Mouse (Mus musculus) right cerebral cortex, postnatal 4 days (tissue): ENCODE data around the gene Enox1.

Experiments used
- DNase-seq: peaks from one replicate; pipeline ENCODE4 v3.0.0-alpha.2; 2022

The Enox1 gene

DNA sequence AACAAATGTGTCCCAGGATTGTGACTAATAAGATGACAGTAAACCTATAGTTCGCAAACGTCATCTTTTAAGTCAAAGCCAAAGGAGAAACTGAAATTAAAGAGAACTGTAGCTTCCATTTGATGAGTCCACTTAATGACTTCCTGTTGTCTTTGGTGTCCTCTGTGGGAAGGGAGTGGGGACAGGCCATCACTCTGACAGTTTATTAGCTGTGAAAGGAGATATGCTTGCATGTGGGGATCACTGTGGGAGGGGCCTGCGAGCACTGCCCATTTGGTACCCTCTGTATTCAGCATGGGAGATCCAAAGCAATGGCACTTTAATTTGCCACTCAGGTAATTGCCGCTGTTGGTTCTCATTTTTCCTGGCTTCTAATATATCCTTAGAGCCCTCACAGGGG is 122.6 kb downstream of the Enox1 start:
- no peak for DNase-seq

DNA sequence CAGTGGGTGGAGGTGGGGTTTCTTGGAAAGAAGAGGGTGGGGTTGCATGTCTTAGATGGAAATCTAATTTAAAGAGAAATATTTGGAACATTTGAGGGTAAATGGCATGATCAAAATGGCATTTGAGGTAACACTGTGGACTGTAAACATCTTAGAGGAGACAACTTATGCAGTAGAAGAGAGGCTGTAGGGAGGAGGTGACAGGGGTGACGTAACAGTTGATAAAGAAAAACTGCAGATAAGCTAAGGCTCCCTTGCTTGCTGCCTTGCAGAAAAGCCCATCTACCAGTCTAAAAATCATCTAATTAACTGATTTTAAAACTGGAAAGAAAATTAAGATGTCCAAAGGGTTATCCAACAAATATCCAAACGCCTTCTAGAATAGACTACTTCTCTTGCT is 123.9 kb downstream of the Enox1 start:
- no peak for DNase-seq

DNA sequence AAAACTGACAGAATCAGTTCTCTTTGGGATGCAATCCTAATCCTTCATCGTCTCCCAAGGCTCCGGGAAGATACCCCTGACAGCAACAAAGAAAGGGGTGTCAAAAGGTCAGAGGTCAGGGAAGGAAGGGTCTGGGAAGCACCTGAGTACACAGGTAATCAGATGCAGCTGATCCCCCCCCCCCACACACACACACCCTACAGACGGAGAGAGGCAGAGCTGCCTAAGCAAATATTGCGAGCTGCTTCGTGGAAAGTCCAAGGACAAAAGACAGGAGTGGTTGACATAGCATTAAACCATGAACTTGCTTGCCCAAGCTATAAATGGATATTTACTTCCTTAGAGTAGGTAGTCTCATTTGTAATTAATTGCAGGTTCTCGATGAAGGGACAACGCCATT is 124.3 kb downstream of the Enox1 start:
- DNase-seq = no peak

GRCm38 (mm10) chr14:77283939-77284338 is 127.4 kb downstream of the Enox1 start:
- DNase-seq = no peak

- no peak for DNase-seq
Observed at GRCm38 (mm10) chr14:77285453-77285852, 128.9 kb downstream of the Enox1 start.

DNA sequence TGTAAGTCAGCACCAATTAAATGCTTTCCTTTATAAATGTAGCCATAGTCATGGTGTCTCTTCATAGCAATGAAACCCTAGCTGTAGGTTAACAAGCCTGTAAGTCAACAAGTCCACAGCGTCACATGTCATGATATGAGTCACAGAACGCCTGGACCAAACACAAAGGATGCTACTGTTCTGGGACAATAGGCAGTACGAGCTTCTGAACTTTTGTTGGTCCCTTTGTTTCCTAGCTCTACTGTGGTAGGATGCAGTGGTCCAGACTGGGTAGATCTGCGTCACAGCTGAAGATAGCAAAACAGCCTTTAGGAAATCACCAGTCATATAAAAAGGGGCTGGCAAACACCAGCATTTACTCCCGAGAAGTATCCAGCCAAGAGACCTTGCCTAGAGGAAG is 135.2 kb downstream of the Enox1 start:
- no peak for DNase-seq

GRCm38 (mm10) chr14:77297039-77297438 is 140.5 kb downstream of the Enox1 start:
- no peak for DNase-seq

GRCm38 (mm10) chr14:77298327-77298726 is 141.8 kb downstream of the Enox1 start:
- DNase-seq = no peak

DNA sequence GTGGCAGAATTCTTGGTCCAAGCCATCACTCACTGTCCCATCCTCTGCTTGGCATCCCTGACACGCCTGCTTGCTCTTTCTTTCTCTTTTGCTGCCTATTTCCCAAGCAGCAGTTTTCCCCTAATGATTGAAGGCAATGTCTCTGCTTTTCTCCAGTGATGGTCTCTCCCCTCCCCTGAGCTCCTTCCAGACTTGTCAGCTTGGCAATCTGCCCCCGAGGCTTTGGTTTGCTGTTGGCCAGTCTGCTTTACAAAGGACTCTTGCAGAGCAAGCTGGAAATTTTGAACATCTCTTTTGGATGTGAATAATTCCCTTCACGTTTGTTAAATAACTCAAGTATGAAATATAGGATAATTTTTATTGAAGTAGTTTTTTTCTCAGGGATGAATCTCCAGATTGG is 153.0 kb downstream of the Enox1 start:
- peak; percentile 42 for DNase-seq

DNA sequence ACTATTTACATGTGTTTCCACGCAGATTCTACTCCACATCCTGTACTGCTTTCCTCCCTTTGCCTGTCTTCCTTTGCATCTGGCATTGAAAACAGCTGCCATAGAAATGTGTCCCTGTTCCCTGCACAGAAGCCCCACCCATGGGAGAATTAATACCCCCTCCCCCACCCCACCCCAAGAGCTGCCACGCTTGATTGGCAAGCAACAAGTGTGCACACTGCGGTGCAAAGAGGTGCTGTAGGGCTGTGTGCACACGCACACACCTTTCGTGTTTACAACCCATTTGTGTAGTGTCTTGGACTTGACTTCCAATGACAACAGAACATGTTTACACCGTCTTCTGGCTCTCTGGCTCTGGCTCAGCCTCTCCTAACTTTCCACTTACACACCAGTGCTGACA is 154.9 kb downstream of the Enox1 start:
- no peak for DNase-seq

DNA sequence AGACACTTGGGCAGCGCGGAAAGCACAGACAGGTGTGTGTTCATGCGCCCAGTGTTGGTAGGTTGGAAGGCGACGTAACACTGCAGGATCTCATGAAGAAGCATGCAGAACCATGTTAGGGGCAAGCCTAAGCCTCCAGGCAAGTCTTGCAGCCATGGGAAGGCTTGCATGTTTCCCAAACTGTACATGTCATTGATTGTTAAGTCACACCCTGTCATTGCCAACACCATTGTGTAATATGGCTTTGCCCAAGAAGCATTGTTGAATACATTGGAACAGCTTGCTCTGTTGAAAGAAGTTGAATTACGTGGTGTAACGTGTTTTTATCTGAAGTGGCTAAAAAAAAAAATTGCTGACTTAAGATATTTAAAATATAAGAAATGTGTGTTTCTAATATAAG is 162.8 kb downstream of the Enox1 start:
- DNase-seq = no peak

DNA sequence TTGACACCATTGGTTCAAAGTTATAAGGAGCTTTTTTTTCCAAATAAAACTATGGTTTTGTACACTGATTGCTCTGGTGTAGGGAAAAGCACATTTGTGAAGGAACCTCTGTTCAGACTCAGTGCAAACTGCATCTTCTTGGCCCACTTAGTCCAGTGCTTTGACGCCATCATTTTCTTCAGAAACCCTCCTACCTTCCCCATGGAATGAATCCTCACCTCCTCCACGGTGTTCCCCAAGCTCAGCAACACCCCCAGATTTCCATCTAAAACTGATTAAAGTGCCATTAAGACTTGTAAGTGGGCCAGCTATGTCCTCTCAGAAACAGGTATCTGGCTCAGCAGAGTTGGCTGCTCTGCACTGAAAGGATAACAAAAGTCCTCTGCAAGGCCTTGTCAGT is 167.8 kb downstream of the Enox1 start:
- no peak for DNase-seq

- DNase-seq = no peak
Observed at GRCm38 (mm10) chr14:77327693-77328092, 171.1 kb downstream of the Enox1 start.

GRCm38 (mm10) chr14:77329791-77330190 is 173.2 kb downstream of the Enox1 start:
- DNase-seq = no peak

DNA sequence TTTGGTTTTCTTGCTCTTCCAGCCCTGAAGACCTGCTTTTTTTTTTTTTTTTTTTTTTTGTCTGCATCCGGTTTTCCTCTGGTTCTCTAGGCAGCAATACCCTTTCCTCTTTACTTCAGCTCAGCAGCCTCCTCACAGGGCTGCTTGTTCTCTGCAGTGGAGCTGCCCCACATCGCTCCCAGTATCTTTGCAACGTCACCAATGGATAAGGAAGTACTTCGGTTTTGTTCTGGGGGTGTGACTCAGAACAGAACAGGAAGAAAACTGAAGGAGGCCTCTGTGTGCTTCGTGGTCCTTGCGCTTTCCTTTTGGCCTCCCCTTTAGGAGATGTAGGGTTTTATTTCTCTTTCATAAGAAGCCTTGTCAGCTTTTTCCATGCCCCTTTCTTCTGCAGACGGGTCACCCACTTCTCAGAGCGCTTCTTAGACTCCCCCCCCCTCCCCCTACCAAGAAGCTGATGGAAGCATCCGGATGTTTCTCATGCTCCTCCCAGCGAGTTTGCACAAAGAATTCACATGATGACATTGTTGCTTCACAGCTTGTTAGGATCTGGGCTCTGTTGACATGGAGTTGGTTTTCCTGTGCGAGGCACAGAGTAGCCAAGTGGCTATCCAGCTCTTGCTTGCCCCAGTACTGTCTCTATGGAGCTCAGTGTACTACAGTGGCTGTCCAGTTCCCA is 187.2 kb downstream of the Enox1 start:
- DNase-seq = no peak

DNA sequence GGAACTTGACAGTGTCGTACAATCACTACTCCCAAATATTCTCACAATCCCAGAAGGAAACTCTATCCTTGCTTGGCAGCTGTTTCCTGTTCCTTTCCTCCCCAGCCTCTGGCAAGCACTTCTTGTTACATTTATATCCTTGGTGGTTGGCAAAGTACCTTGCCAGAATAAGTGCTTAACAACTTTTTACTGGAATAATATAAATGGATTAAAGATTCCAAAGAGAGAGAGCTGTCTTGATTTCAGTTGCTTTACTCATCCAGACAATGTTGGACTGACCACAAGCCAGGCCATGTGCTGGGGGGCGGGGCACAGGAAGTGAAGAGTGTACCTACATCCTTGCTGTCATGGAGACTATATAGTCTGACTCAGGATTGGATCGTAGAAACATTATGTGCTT is 189.7 kb downstream of the Enox1 start:
- no peak for DNase-seq

- DNase-seq = no peak
Observed at GRCm38 (mm10) chr14:77351803-77352352, 195.3 kb downstream of the Enox1 start.

GRCm38 (mm10) chr14:77362662-77363061 is 206.1 kb downstream of the Enox1 start:
- DNase-seq = no peak

- DNase-seq = no peak
Observed at GRCm38 (mm10) chr14:77368411-77368810, 211.8 kb downstream of the Enox1 start.

- no peak for DNase-seq
Observed at GRCm38 (mm10) chr14:77369070-77369469, 212.5 kb downstream of the Enox1 start.

DNA sequence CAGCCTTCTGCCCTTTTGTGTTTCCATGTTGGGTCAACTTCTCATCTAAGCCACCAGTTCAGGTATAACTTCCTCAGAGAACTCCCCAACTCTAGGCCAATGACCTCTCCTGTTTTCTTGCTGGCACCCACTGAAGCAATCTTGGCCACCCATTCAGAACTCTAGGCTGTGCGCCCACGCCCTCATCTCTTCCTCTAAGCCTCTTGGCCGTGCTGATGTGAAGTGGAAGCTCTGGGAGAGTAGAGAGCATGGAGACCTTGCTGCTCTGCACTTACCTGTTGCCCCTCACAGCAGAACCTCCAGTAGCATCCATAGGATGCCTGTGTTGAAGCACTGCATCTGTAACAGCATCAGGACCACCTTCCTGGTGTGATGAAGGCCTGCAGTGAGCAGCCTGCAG is 214.0 kb downstream of the Enox1 start:
- DNase-seq = no peak

- DNase-seq = no peak
Observed at GRCm38 (mm10) chr14:77371977-77372376, 215.4 kb downstream of the Enox1 start.

GRCm38 (mm10) chr14:77373119-77373518 is 216.6 kb downstream of the Enox1 start:
- no peak for DNase-seq

DNA sequence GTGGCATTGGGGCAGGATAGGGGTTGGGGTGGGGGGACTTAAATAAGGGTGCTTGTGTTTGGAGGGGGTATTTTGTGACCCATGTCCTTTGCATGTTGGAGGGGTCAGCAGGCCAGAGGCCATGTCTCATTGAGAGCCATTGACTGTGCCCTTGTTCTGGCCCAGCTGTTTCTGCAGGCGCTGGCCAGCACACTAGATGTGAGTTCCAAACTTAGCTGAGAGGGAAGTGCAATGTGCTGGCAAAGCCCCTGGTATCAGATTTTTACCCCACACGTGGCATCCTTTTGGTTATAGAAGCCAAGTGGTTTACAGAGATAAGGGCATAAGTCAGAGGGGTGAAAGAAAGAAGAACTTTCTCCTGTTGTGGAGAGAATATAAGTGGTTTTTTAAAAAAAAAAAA is 218.5 kb downstream of the Enox1 start:
- DNase-seq = no peak

- DNase-seq = no peak
Observed at GRCm38 (mm10) chr14:77375618-77376017, 219.1 kb downstream of the Enox1 start.
